Mouse (Mus musculus) right cerebral cortex, postnatal 10 days (tissue): ENCODE measurements at regions not wholly inside any gene's neighbourhood (a gene's known extent, or its start where the extent isn't known, plus 50 kb on each side); places are given as distances from the start of the nearest gene placed in this dataset.
"Not testable (repeated sequence)": the region's sequence is repeated elsewhere in the genome, so short reads cannot be mapped to it uniquely, and the experiment has no call there.

Experiments
- DNase-seq, 2 experiments: peaks; one replicate each; pipeline ENCODE4 v3.0.0; 2021; ENCODE audit warnings: low spot score in 2 of 2

DNA sequence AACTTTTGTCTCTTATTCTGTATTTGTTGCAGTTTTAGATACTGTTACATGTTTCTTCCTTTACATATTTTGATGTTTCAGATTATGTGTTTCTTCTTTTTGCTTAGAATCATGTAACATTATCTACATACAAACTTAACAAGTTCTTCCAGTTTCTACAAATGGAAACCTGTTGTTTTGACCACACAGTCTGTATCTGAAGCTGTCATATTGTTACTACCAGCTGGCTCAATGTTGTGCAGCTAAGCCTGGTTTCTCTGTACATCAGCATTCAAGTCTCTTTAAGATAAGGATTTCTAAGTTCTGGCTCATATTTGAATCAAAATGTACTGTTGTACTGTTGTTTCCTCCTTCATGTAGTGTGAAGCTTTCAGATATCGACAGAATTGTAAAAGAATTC is 65.4 kb upstream of the Vps41 start:
- DNase-seq: no peak

- no peak for DNase-seq
Observed at GRCm38 (mm10) chr13:18614763-18615616, 102.1 kb upstream of the Vps41 start.

DNA sequence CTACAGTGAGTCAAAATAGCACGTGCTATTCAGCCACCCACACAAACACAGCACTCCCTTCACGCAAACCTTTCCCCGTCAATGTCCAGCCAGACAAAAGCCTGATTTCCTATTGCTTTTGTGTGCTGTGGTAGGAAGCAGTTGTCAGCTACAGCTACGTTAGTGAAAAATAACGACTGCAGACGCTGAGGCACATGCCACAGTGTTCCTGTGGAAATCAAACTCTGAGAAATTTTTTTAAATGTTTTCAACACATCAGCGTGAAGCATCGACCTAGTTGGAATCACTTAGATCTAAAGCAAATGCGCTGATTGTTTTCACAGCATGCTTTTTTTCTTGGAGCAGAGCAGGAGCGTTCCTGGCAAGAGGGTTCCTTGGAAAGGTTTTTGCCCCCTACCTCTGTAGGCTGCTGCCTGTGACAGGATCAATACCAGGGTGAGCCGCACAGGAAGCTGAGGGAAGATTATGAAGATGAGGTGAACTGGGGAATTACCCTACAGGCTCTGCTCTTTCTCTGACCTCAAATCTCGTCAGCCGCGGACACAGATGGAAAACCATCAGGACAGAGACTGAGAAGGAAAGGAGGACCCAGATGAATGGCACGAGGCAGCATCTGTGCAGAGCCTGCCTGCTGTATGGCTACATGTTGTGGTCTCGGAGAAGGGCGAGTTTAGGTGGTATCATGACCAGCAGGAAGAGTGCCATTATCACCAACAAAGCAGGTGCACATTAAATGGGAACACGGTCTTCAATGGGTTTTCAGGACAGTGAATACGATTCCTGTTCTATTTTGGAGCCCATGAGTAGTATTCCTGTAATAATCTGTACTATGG is 136.2 kb upstream of the Vps41 start:
- peak in 1 of 2 experiments; percentile 20 for DNase-seq

- DNase-seq: no peak
Observed at GRCm38 (mm10) chr13:18576016-18576415, 141.1 kb upstream of the Vps41 start.

- DNase-seq: no peak
Observed at GRCm38 (mm10) chr13:18575599-18575998, 141.5 kb upstream of the Vps41 start.

DNA sequence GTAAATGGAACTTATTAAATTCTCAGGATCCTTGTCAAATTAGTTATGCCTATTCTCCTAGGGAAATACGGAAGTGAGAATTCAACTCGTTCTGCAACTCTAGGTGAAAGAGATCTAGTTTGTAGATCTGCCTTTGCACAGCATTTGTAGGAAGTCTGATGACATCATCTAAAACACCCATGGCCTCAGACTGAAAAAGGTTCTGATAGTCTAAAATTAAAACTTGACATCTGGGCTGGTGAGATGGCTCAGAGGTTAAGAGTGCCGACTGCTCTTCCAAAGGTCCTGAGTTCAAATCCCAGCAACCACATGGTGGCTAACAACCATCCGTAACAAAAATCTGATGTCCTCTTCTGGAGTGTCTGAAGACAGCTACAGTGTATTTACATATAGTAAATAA is 144.5 kb upstream of the Pou6f2 start:
- not testable (repeated sequence) for DNase-seq

DNA sequence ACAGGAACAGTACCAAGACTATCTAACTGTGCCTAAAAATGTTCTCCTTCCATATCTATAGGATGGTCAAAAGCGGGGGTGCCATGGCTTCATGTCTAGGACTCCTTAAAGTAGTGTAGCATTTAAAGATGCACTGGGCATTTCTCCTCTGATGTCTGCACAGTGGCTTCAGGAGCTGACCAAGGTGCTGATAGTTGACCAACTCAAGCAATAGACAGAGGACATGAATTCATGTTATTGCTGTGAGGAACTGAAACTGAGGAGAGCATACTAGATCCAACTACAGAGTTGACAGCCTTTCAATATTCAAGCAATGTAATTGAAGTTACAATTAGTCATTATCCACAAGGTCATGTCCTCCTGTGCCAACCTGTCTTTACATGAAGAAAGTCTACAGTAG is 133.0 kb upstream of the Pou6f2 start:
- no peak for DNase-seq

DNA sequence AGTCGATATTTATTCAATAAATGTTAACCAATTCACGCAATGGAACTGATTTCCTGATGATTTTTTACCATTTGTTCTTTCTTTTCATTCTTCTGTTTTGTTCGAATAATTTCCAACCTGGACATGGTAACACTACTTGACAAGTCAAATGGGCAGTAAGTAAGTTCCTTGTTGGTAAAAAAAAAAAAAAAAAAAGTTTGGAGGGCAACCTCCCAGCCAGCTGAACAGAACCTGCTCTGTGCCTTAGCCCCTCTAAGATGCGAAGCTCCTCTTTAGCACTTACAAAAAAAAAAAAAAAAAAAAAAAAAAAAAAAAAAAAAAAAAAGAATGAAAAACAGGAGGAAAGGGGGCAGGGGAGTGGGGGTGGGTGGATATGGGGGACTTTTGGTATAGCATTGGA is 100.7 kb upstream of the Pou6f2 start:
- DNase-seq: no peak

- no peak for DNase-seq
Observed at GRCm38 (mm10) chr13:18497582-18498157, 100.2 kb upstream of the Pou6f2 start.

- DNase-seq: no peak
Observed at GRCm38 (mm10) chr13:18495021-18495811, 97.7 kb upstream of the Pou6f2 start.

DNA sequence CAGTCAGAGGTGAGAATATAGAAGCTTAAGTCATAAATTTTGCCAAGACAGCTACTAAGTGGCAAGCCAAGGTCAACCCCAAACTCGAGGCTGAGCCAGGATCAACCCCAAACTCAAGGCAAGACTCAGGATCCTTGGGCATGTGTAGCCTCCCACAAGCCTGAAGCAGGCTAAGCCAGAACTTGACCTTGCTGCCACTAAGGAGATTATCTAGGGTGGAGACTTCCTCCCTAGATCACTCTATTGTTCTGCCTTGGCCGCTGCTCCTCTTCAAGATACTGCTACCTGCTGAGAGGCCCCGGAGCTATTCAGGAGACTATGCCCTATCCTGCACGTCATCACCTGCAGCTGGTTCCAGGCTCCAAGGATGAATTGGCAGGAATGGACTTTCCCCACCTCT is 88.3 kb upstream of the Pou6f2 start:
- DNase-seq: not testable (repeated sequence)

- DNase-seq: no peak
Observed at GRCm38 (mm10) chr13:18485080-18485479, 87.6 kb upstream of the Pou6f2 start.

- peak; percentile 42 to 52 for DNase-seq
Observed at GRCm38 (mm10) chr13:18476311-18476710, 78.8 kb upstream of the Pou6f2 start.

DNA sequence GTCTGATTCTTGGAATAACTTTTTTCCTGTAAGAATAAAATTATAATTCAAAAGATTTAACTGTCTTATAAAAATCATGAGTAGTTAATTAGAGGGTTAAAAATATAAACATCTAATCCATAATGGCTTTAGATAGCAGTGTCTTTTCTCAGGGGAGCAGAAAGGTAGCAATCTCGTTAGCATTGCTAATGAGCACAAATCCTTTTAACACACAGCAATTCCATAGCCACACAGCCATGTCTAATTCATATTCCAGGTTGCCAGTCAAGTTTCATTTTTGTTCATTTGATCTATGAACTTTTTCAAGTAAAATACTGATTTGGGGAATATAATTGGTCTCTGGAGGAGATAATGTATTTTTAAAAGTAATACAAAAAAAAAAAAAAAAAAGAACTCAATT is 74.0 kb upstream of the Pou6f2 start:
- no peak for DNase-seq

GRCm38 (mm10) chr13:18465921-18466320 is 68.4 kb upstream of the Pou6f2 start:
- no peak for DNase-seq

DNA sequence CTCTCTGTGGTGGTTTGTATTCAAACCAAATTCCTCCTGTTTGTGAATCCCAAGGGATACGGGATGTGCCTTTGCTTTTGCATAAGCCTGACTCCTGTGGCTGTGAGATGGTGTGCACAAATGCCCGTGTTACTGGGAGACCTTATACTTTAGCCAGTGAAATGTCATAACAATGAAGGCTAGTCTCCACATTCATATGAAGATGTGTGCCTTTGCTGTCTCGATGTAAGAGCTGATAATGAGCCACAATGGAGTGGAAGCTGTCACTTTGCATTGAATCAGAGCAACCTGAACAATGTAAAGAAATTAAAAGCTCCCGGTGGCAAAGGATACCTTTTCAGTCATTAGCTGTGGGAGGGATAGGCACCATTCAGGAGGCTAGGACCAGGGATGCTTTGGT is 64.7 kb upstream of the Pou6f2 start:
- no peak for DNase-seq

- DNase-seq: no peak
Observed at GRCm38 (mm10) chr13:18457337-18458236, 60.1 kb upstream of the Pou6f2 start.
